ENCODE assay signal across 17 mouse cellular contexts in the genomic region with DNA sequence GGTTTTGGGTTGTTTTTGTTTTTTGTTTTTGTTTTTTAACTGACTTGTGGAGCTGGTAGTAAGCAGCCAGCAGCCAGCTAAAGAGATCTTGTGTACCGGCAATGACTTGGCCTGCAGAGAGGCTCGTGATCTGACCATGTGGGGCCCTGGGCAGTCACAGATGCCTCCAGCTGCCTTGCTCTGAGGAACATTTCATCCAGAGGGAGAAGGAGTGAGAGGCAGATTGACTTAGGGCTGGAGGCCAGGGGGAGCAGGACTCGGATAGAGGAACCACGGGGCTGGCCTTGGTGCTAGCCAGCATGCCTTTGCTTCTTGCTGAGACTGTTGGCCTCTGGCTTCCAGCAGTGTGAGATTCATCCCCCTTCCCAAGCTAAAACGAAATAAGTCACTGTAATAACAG. TPM values are rescaled to one million over a fixed set of nuclear protein-coding genes. Genes with fewer than 3 reads are reported as not detected.
A peak's percentile ranks its signal among the peaks of the same experiment; 100 is the strongest.
DNase-seq lines count a peak whose midpoint lies in the region; TF ChIP-seq lines count a peak whose summit lies in the region.
"Had no signal": no experiment of that assay in that cellular context is flagged by ENCODE, and none has a peak within 500 bp of the region (broad histone marks: within the 10 kb centered on the region; RNA-seq: fewer than 3 reads in every experiment).

No protein-coding gene starts in this region.

- no peak for TF ChIP-seq CTCF in layer of hippocampus, adult 2 months (conservative IDR thresholded peaks at IDR 0.05)

- H3K4me3 ChIP-seq in layer of hippocampus, adult 2 months, result no peak overlapping the region
- H3K4me3 ChIP-seq: embryonic facial prominence, embryonic 12.5 days; midbrain, embryonic 15.5 days had no signal

- peak overlapping the region; percentile 48 for H3K27ac ChIP-seq in layer of hippocampus, adult 2 months
- H3K27ac ChIP-seq: embryonic facial prominence, embryonic 12.5 days; midbrain, embryonic 15.5 days had no signal

- peak; percentile 46 for DNase-seq in gastrocnemius, postnatal 14 days
- DNase-seq in gastrocnemius, adult 8-10 months (ENCODE audit: low spot score in 2 of 2), result no peak
- DNase-seq in layer of hippocampus, adult 2 months (ENCODE audit: low spot score in 2 of 2), result no peak
- no peak for DNase-seq in layer of hippocampus, adult 8-10 months (ENCODE audit: low spot score in 2 of 2)
- peak; percentile 45 to 69 for DNase-seq in heart, adult 9 months (ENCODE audit: low spot score in 2 of 2)
- peak; percentile 19 to 79 for DNase-seq in lung, postnatal 4 days
- no peak for DNase-seq in adrenal gland, adult 8-10 months
- DNase-seq in adrenal gland, postnatal 4 days (ENCODE audit: low spot score in 2 of 2), result no peak
- DNase-seq: adrenal gland, postnatal 25 days; B cell, adult 2 months; kidney, postnatal 25 days; liver; liver, postnatal 0 days; right cerebral cortex, postnatal 14 days; thymus, postnatal 25 days had no signal

- intact Hi-C loops in gastrocnemius, postnatal 14 days (cut with DNase I; ENCODE audit: low total_unique reads), result no loop called here

RNA-seq across cellular contexts. Expression of a gene that starts 43.2 kb away (rescaled TPM):
- total RNA-seq in gastrocnemius, postnatal 14 days (2021), result 10 to 100 TPM; 10.2 to 11.9 TPM
- 10 to 100 TPM; 14.5 to 18.0 (median 15.9) TPM for total RNA-seq in gastrocnemius, adult 8-10 months (2022)
- 10 to 100 TPM; 32.3 to 32.4 TPM for total RNA-seq in layer of hippocampus, adult 2 months (2021)
- total RNA-seq in layer of hippocampus, adult 8-10 months (2022), result 10 to 100 TPM; 35.2 to 40.0 (median 35.5) TPM
- total RNA-seq in adrenal gland, adult 8-10 months (2022), result 10 to 100 TPM; 24.3 to 26.0 (median 25.0) TPM
- 10 to 100 TPM; 20.5 to 22.6 TPM for total RNA-seq in adrenal gland, postnatal 4 days (2021)

Comparison
In these comparisons a context has a peak if more than half of its experiments do, and no peak if none do; other contexts are left out.
1. DNase-seq: peak in gastrocnemius, postnatal 14 days (single experiment), heart, adult 9 months (2 of 2) and lung, postnatal 4 days (2 of 2); none in gastrocnemius, adult 8-10 months (0 of 2), layer of hippocampus, adult 2 months (0 of 2), layer of hippocampus, adult 8-10 months (0 of 2), adrenal gland, adult 8-10 months (single experiment) and adrenal gland, postnatal 4 days (0 of 2).